Mouse (Mus musculus) C2C12 (cell line): ENCODE measurements around the gene Tenm4. TPM values are rescaled to one million over a fixed set of nuclear protein-coding genes. Genes with fewer than 3 reads are reported as not detected.

Experiments used
- H3K27me3 ChIP-seq: one replicate; pipeline ENCODE4 v1.6.1; 2011; ENCODE audit not compliant: control insufficient read depth, insufficient read depth, insufficient read length
- H3K36me3 ChIP-seq: one replicate; pipeline ENCODE4 v1.6.1; 2011; ENCODE audit not compliant: control insufficient read depth, insufficient read depth
- H3K4me3 ChIP-seq: one replicate; pipeline ENCODE4 v1.5.1; 2011; ENCODE audit warnings: mild to moderate bottlenecking, control low read depth; ENCODE audit not compliant: poor library complexity, insufficient read depth, severe bottlenecking
- H3K79me2 ChIP-seq: one replicate; pipeline ENCODE4 v1.6.1; 2011; ENCODE audit not compliant: control insufficient read depth, insufficient read depth
- H3K79me3 ChIP-seq: one replicate; pipeline ENCODE4 v1.6.1; 2011; ENCODE audit warnings: low read depth, control low read depth
- H3ac ChIP-seq: one replicate; pipeline ENCODE3; 2011; ENCODE audit warnings: low read depth; ENCODE audit not compliant: control insufficient read depth, insufficient read length
- CEBPB ChIP-seq: IDR thresholded peaks from one replicate; pipeline ENCODE4 v1.6.1; 2011; ENCODE audit warnings: low read depth, mild to moderate bottlenecking, control low read depth, moderate library complexity
- CTCF ChIP-seq: IDR thresholded peaks from one replicate; pipeline ENCODE4 v1.5.1; 2011; ENCODE audit not compliant: control insufficient read depth, insufficient read depth, insufficient read length
- FOSL1 ChIP-seq: IDR thresholded peaks from one replicate; pipeline ENCODE4 v1.8.0; 2011; ENCODE audit warnings: mild to moderate bottlenecking, low read length; ENCODE audit not compliant: poor library complexity, insufficient read depth, severe bottlenecking
- MAX ChIP-seq: IDR thresholded peaks from one replicate; pipeline ENCODE4 v1.6.1; 2011; ENCODE audit warnings: mild to moderate bottlenecking, control low read depth
- MYOD1 ChIP-seq: IDR thresholded peaks from one replicate; pipeline ENCODE4 v1.6.1; 2011; ENCODE audit warnings: low read depth; ENCODE audit not compliant: control insufficient read depth, insufficient read length
- MYOG ChIP-seq: IDR thresholded peaks from one replicate; pipeline ENCODE4 v1.6.1; 2011; ENCODE audit not compliant: control insufficient read depth, insufficient read length; ENCODE audit errors: extremely low read depth
- USF1 ChIP-seq: IDR thresholded peaks from one replicate; pipeline ENCODE4 v1.6.1; 2011; ENCODE audit warnings: low read depth, mild to moderate bottlenecking, control low read depth, moderate library complexity
- polyA plus RNA-seq: library from polyadenylated mRNA; unstranded; fragments of >200 nt; fragmentation: generic; extraction: Trizol; gene quantifications from one replicate; pipeline ENCODE4 v1.2.1, GENCODE M21; 2012; ENCODE audit warnings: missing spikeins

Gene Tenm4
- polyA plus RNA-seq, 1 experiment = 0.71 TPM

- no peaks in the 10 kb centered on the region for H3K79me2 ChIP-seq
- TF ChIP-seq FOSL1 = no peak
- TF ChIP-seq MYOD1 = no peak
- no peak for TF ChIP-seq USF1
- no peak for TF ChIP-seq MAX
- no peak for TF ChIP-seq CEBPB
- H3ac ChIP-seq = no peak overlapping the region
- no peaks in the 10 kb centered on the region for H3K27me3 ChIP-seq
- H3K79me3 ChIP-seq = no peaks in the 10 kb centered on the region
- no peaks in the 10 kb centered on the region for H3K36me3 ChIP-seq
- H3K4me3 ChIP-seq = no peak overlapping the region
These were observed 462.0 kb downstream of the Tenm4 start for GRCm38 (mm10) chr7:96633008-96633407.

GRCm38 (mm10) chr7:96635830-96636440, 464.9 kb downstream of the Tenm4 start:
- no peak overlapping the region for H3K4me3 ChIP-seq
- no peaks in the 10 kb centered on the region for H3K79me2 ChIP-seq
- H3ac ChIP-seq = no peak overlapping the region
- no peaks in the 10 kb centered on the region for H3K79me3 ChIP-seq
- H3K27me3 ChIP-seq = no peaks in the 10 kb centered on the region
- TF ChIP-seq FOSL1 (no peak), MYOG (no peak)
- H3K36me3 ChIP-seq = no peaks in the 10 kb centered on the region

GRCm38 (mm10) chr7:96643461-96644204, 472.6 kb downstream of the Tenm4 start:
- H3K79me3 ChIP-seq = no peaks in the 10 kb centered on the region
- TF ChIP-seq CTCF (no peak), MYOD1 (no peak), FOSL1 (no peak), MYOG (no peak)
- peaks cover 4% of the 10 kb centered on the region for H3K27me3 ChIP-seq
- H3K36me3 ChIP-seq = no peaks in the 10 kb centered on the region
- H3ac ChIP-seq = no peak overlapping the region
- no peak overlapping the region for H3K4me3 ChIP-seq
- H3K79me2 ChIP-seq = no peaks in the 10 kb centered on the region

GRCm38 (mm10) chr7:96644205-96644531, 473.1 kb downstream of the Tenm4 start:
- Histone ChIP-seq H3ac (no peak overlapping the region), H3K4me3 (no peak overlapping the region), H3K27me3 (peaks cover 4% of the 10 kb centered on the region), H3K79me3 (no peaks in the 10 kb centered on the region), H3K79me2 (no peaks in the 10 kb centered on the region), H3K36me3 (no peaks in the 10 kb centered on the region)
- TF ChIP-seq MYOG (no peak), MYOD1 (no peak), CEBPB (no peak), FOSL1 (no peak), CTCF (no peak), USF1 (no peak), MAX (no peak)

GRCm38 (mm10) chr7:96647657-96648056, 476.6 kb downstream of the Tenm4 start:
- H3ac ChIP-seq = no peak overlapping the region
- peaks cover 4% of the 10 kb centered on the region for H3K27me3 ChIP-seq
- no peak for TF ChIP-seq CTCF
- no peak for TF ChIP-seq MAX
- TF ChIP-seq MYOG = no peak
- TF ChIP-seq FOSL1 = no peak
- no peak for TF ChIP-seq CEBPB
- TF ChIP-seq MYOD1 = no peak
- TF ChIP-seq USF1 = no peak
- H3K79me3 ChIP-seq = no peaks in the 10 kb centered on the region
- no peak overlapping the region for H3K4me3 ChIP-seq
- H3K36me3 ChIP-seq = no peaks in the 10 kb centered on the region
- no peaks in the 10 kb centered on the region for H3K79me2 ChIP-seq

- TF ChIP-seq MAX = no peak
- Histone ChIP-seq H3K4me3 (no peak overlapping the region), H3K27me3 (peaks cover 4% of the 10 kb centered on the region), H3ac (no peak overlapping the region), H3K79me3 (no peaks in the 10 kb centered on the region), H3K36me3 (no peaks in the 10 kb centered on the region), H3K79me2 (no peaks in the 10 kb centered on the region)
These were observed 477.6 kb downstream of the Tenm4 start for GRCm38 (mm10) chr7:96648606-96649005.
